Mouse (Mus musculus) megakaryocyte progenitor cell, adult 5-6 weeks (primary cell): ENCODE measurements around the gene Paqr4. TPM values are rescaled to one million over a fixed set of nuclear protein-coding genes. Genes with fewer than 3 reads are reported as not detected.
"Not testable (repeated sequence)": the region's sequence is repeated elsewhere in the genome, so short reads cannot be mapped to it uniquely, and the experiment has no call there.

ENCODE experiments used
- ATAC-seq: replicated peaks from 2 replicates; pipeline ENCODE4 v1.8.0; 2016; ENCODE audit warnings: mild to moderate bottlenecking, moderate TSS enrichment, inconsistent platforms; ENCODE audit not compliant: poor library complexity
- total RNA-seq, 2 experiments: library from RNA; stranded (forward) in 1 of 2; stranded (reverse) in 1 of 2; fragments of 157-497, 149-512 nt in 1 of 2; fragments of 200-1000 nt in 1 of 2; gene quantifications; 2 replicates each; pipeline versions ENCODE4 v1.2.3 to v1.2.4; 2015 to 2017

Gene Paqr4
- 1.3 and 1.6 TPM in 2 replicates for total RNA-seq (2015)
- total RNA-seq (2017), result 1.9 and 2.4 TPM in 2 replicates

DNA sequence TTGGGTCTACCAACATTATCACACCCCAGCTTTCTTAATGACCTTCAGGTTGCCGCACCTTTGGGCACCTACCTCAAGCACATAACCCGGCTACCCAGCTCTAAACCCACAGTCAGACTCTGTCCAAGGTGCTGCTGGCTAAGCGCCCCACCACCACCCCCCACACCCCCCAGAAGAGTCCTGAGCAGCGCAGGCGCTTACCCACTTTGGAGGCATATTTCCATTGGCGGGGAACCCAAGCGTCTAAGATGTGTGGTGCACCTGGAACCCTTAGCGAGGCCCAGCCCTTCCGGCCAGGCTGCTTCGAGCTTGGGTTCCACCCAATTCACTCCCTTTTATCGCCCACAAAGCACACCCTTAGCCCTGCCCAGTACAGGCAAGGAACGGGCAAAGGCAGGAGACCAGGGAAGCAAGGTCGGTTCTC, at the start of gene Paqr4:
Gene Paqr4 (minus strand): TSS at position 270 of the 424 bp plus-strand sequence.
- ATAC-seq, result peak; percentile 51

GRCm38 (mm10) chr17:23789749-23790268, 49.1 kb upstream of the Paqr4 start:
- ATAC-seq, result no peak

- no peak for ATAC-seq
Measured at GRCm38 (mm10) chr17:23788973-23789372, 48.3 kb upstream of the Paqr4 start.

DNA sequence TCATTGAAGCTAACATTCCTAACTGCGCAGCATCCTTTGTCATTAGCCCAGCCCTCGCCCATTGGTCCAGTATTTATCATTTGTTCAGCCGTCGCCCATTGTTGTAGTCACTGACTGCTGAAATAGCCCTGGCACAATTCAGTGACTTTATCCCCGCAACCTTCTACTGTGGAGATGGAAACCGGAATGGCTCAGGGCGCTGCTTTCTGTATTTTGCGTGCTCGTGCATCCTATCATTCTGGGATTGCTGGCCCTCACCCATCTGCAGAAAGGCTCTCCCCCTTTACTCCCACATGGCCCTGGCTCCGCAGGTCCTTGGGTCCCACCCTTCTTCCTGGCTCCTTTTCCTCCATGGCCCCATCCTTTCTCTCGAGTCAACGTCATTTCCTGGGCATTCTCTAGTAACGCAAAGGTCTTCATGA, 45.9 kb upstream of the Paqr4 start:
- no peak for ATAC-seq

GRCm38 (mm10) chr17:23785561-23786471, 45.1 kb upstream of the Paqr4 start, which contains the start of gene Flywch2:
Flywch2 (minus strand) TSS chr17:23786081.
- ATAC-seq, result peak; percentile 70

DNA sequence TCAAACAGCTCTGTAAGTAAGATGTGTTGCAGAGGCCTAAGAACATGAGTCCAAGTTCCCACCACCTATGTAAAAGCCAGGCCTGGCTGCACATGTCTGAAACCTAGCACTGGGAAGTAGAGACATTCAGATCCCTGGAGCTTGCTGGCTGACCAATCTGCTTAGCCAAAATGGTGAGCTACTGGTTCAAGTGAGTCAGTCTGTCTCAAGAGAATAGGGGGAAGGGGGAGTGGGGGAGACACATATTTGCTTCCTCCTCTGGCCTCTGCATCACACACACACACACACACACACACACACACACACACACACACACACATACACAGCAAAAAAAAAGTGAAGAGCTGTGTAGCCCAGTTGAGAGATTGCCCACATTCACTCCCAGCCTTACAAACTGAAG, 42.7 kb upstream of the Paqr4 start:
- ATAC-seq, result no peak

DNA sequence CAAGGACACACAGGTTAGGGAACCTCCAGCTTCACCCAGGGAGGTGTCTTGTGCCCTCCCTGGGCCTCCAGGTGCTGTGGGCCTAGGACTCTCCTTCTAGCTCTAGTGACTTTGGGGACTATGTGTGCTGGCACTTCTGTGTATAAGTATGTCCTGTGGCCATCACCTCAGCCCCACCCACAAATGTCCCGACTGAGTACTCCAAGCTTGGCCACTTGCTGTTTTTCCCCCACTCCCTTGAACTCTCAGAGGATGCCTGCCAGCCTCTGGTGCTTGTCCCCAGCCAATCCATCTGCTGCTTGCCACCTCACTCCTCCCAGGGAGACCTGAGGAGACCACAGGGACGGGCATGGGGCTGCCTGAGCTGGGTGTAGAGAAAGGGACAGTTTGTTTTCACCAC, 37.8 kb upstream of the Paqr4 start:
- ATAC-seq, result no peak

DNA sequence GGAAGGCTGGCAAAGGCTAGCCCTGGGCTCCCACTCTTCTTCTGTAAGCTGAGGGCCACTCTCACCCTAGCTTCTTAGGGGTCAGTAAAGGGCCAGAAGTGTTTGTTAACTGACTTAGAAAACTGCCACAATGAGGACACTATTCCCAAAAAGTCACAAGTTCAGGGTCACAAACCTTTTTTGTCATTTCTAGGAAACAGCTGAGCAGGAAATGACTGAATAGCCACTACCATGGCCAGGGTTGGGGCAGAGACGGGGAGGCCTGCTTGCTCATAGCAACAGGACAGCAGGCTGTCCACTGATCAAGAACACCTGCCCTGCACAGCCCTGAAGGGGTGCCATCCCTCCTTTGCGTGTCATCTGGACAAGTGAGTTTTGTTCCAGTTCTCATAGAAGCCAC, 36.5 kb upstream of the Paqr4 start:
- ATAC-seq, result no peak

DNA sequence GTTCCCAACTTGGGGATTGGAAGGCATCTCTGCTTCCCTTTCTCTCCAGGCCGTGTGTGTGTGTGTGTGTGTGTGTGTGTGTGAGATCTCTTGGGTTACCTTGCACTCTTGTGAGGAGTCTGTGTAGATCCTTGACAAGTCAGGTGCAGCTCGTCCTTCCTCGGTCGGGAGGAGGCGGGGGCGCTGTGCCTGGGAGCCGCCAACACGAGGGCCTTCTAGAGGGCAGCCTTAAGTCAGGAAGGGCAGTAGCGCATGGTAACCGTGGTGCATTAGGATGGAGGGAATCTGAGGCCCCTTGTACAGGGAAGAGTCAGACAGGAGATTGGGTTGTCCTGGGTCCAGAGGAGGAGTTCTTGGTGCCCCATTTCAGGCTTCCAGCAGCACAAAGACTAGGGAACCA, 35.5 kb upstream of the Paqr4 start:
- no peak for ATAC-seq

GRCm38 (mm10) chr17:23774090-23774489, 33.4 kb upstream of the Paqr4 start:
- ATAC-seq, result peak; percentile 75

- no peak for ATAC-seq
Measured at GRCm38 (mm10) chr17:23773676-23774075, 33.0 kb upstream of the Paqr4 start.

DNA sequence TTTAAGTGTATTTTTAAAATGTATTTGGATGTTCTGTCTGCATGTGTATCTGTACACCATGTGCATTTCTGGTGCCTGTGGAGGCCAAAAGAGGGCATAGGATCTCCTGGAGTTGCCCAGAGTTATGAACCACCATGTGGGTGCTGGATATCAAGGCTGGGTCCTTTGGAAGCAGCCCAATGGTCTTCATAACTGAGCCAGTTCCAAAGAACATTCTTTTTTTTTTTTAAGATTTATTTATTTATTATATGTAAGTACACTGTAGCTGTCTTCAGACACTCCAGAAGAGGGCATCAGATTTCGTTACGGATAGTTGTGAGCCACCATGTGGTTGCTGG, 31.5 kb upstream of the Paqr4 start:
- not testable (repeated sequence) for ATAC-seq

DNA sequence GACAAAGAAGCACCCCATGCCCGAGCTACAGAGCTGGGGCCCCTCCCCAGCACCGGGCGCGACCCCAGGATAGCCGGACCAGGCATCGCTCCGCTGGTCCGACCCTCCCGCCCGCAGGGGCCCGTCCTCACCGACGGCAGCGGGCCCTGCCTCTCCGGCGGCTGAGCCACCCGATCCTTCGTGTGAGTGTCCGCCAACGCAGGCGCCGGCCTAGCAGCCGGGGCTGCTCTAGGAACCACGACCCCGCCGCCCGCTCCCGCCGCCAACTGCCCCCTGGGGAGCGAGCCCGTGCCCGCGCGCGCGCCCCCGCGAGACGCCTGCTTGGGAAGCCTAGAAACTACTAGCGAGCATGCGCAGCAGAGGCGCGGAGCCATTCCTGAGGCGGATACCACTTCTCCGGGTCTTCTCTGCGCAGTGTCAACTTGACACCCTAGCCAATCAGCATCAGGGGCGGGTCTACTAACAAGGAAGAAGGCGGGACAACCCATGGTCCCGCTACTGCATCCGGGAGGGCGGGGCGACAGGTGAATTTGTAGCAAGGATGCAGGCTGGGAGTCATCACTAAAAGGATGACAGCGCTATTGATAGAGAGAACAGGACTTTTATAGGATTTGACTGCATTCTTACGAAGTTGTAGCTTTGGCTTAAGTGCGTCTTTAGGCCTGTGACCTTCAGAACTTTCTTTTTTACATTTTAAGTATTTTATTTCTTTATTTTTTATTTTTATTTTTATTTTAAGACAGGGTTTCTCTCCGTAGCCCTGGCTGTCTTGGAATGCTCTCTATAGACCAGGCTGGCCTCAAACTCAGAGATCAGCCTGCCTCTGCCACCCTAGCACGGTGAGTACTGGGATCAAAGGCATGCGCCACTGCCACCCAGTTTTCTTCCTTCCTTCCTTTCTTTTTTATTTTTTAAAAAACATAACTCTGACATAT, 30.9 kb upstream of the Paqr4 start, which contains the start of gene Flywch1:
Gene Flywch1 (minus strand): TSS at position 319 of the 935 bp plus-strand sequence.
- ATAC-seq, result peak; percentile 97

DNA sequence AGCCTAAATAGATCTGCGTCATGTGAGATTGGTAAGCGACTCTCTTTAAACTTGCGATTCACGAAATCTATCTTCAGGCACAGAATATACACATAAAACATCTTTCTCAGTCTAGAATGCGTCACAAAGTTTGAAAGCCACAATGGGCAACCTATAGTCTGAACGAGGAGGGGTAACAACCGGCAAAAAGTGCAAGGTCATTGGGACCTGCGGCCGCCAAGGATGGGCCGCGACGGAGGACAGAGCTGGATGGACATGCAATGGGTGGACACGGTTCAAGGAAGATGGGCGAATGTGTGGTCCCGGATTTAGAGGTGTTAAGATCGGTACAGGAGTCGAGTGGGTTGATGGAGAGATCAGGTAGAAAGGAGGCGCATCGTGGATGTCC, 30.2 kb upstream of the Paqr4 start:
- ATAC-seq, result peak; percentile 1; the same call in 1 of the 2 replicates

DNA sequence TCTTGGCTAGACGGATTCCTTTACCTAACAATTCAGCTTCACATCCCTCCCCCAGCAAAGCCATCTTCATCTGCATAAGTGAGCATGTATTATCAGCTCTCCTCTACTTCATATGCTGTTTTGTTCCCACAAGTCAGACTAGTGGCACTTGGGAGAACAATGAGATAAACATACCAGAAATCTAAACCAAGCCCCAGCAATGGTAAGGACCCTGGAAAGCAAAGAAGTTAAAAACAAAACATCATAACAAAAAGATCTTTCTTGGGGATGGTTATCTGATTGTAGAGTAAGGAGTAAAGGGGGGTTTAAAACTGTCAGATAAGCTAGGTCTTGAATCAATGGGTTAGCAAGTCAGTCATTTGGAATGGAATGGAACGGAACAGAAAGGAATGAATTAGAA, 29.8 kb upstream of the Paqr4 start:
- ATAC-seq, result no peak

DNA sequence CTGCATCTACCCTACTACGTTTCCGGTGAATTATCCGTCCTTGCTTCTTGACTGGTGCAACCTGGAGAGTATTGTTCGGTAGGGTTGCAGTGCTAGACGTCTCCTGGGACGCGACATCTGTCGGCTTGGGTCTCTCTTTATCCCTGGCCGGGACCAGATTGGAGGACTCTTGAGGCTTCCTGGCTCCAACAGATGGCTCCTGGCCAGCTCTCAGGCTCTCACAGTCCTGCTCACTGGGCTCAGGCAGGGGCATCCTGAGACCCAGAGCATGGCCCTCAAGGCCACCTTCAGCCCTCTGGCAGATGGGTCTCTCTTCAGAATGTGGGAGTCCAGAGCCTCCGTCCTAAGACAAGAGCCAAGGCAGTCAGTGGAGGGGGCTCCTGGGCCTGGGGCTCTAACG, 22.3 kb upstream of the Paqr4 start:
- no peak for ATAC-seq

DNA sequence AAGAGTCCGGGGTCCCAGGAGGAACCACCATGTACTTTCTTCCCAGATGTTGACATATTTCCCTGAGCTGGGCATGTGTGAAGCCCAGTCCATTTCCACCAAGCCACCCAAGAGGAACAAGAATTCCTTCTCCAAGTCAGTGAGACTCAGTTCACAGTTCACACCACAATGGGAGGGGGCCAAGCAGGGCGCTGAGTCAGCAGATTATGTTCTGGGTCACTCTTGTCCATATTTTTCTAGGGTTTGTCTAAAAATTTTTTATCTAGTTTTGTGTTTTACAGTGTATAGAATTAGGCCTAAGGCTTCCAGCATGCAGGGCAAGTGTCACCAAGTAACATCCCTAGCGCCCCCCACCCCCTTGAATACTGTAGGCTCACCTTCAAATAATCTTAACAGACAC, 20.5 kb upstream of the Paqr4 start:
- no peak for ATAC-seq

GRCm38 (mm10) chr17:23760231-23760630, 19.6 kb upstream of the Paqr4 start:
- no peak for ATAC-seq

DNA sequence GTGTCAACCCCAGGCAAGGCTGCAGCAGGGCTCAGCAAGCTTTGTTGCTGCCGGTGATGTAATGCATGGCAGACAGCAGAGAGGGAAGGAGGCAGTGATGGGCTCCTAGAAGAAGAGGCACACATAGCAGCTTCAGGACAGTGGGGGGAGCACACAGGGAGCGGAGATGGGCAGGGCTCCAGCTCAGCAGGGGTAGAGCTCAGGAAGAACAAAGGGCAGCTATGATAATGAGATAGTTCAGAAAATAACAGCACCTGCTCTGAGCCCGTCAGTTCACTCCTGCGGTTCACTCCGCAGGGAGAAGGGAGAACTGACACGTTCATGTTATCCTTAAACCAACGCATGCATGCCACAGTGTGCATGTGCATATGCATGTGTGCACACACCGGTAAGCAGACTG, 18.1 kb upstream of the Paqr4 start:
- ATAC-seq, result no peak

- no peak for ATAC-seq
Measured at GRCm38 (mm10) chr17:23757581-23757980, 16.9 kb upstream of the Paqr4 start.

GRCm38 (mm10) chr17:23755689-23756088, 15.0 kb upstream of the Paqr4 start:
- no peak for ATAC-seq
